Mouse (Mus musculus): ENCODE measurements around the gene Tbc1d2b.

Gene Tbc1d2b

GRCm38 (mm10) chr9:90201096-90201495 lies 69.5 kb downstream of the Tbc1d2b start:
- DNase-seq: no peak

GRCm38 (mm10) chr9:90200501-90200900 lies 70.1 kb downstream of the Tbc1d2b start:
- DNase-seq: no peak

GRCm38 (mm10) chr9:90199611-90200010 lies 71.0 kb downstream of the Tbc1d2b start:
- DNase-seq: no peak

GRCm38 (mm10) chr9:90198531-90199449 lies 71.8 kb downstream of the Tbc1d2b start:
- no peak for DNase-seq

GRCm38 (mm10) chr9:90197866-90198383 lies 72.7 kb downstream of the Tbc1d2b start:
- DNase-seq: no peak

GRCm38 (mm10) chr9:90197116-90197665 lies 73.4 kb downstream of the Tbc1d2b start:
- no peak for DNase-seq

- DNase-seq: no peak
Observed at GRCm38 (mm10) chr9:90196262-90196661, 74.3 kb downstream of the Tbc1d2b start.

- no peak for DNase-seq
Observed at GRCm38 (mm10) chr9:90195000-90195399, 75.6 kb downstream of the Tbc1d2b start.

- no peak for DNase-seq
Observed at GRCm38 (mm10) chr9:90189391-90189790, 81.2 kb downstream of the Tbc1d2b start.

- DNase-seq: no peak
Observed at GRCm38 (mm10) chr9:90188893-90189292, 81.7 kb downstream of the Tbc1d2b start.

GRCm38 (mm10) chr9:90185356-90185910 lies 85.2 kb downstream of the Tbc1d2b start:
- DNase-seq: no peak

GRCm38 (mm10) chr9:90184116-90184515 lies 86.5 kb downstream of the Tbc1d2b start:
- no peak for DNase-seq

- no peak for DNase-seq
Observed at GRCm38 (mm10) chr9:90183550-90183949, 87.1 kb downstream of the Tbc1d2b start.

- DNase-seq: no peak
Observed at GRCm38 (mm10) chr9:90182636-90183421, 87.8 kb downstream of the Tbc1d2b start.

- no peak for DNase-seq
Observed at GRCm38 (mm10) chr9:90181656-90182388, 88.8 kb downstream of the Tbc1d2b start.

GRCm38 (mm10) chr9:90179409-90179808 lies 91.2 kb downstream of the Tbc1d2b start:
- no peak for DNase-seq

- DNase-seq: no peak
Observed at GRCm38 (mm10) chr9:90173330-90173729, 97.3 kb downstream of the Tbc1d2b start.

GRCm38 (mm10) chr9:90172528-90173321 lies 97.9 kb downstream of the Tbc1d2b start:
- DNase-seq: no peak

GRCm38 (mm10) chr9:90171421-90171820 lies 99.2 kb downstream of the Tbc1d2b start:
- DNase-seq: no peak

- no peak for DNase-seq
Observed at GRCm38 (mm10) chr9:90169965-90170364, 100.6 kb downstream of the Tbc1d2b start.

GRCm38 (mm10) chr9:90166615-90167014 lies 104.0 kb downstream of the Tbc1d2b start:
- no peak for DNase-seq

All from thymus, postnatal 36 days (tissue).